Comparison of ENCODE assay signal across 24 mouse cellular contexts in genomic region chr10:25273731-25274130, GRCm38 (mm10). TPM values are rescaled to one million over a fixed set of nuclear protein-coding genes. Genes with fewer than 3 reads are reported as not detected.
DNase-seq lines count a peak whose midpoint lies in the region; TF ChIP-seq lines count a peak whose summit lies in the region.
"Had no signal": no experiment of that assay in that cellular context is flagged by ENCODE, and none has a peak within 500 bp of the region (broad histone marks: within the 10 kb centered on the region; RNA-seq: fewer than 3 reads in every experiment).

No protein-coding gene starts in this region.

- no peak for TF ChIP-seq CTCF in gastrocnemius, adult 2 months (IDR thresholded peaks at IDR 0.05)
- TF ChIP-seq CTCF in MEL (IDR thresholded peaks at IDR 0.05 in 2 of 3, conservative IDR thresholded peaks at IDR 0.05 in 1 of 3; ENCODE audit: control insufficient read depth in 1 of 3, insufficient read depth in 1 of 3, low read depth in 2 of 3, low read length in 3 of 3, poor library complexity in 1 of 3, severe bottlenecking in 1 of 3), result no peak
- TF ChIP-seq CTCF in embryonic fibroblast, embryonic 13.5 days (IDR thresholded peaks at IDR 0.05; ENCODE audit: borderline replicate concordance, insufficient read depth, low read length), result no peak

- H3K27me3 ChIP-seq in MEL (ENCODE audit: control insufficient read depth in 1 of 2, insufficient read depth in 2 of 2, low read length in 2 of 2), result no peaks in the 10 kb centered on the region
- H3K27me3 ChIP-seq in limb, embryonic 10.5 days (ENCODE audit: low read depth, poor library complexity, severe bottlenecking), result no peaks in the 10 kb centered on the region
- H3K27me3 ChIP-seq: CH12.LX; embryonic facial prominence, embryonic 12.5 days; forebrain, embryonic 12.5 days; Patski had no signal

- H3K9ac ChIP-seq in MEL (ENCODE audit: control insufficient read depth, low read depth, low read length, poor library complexity, severe bottlenecking), result no peak overlapping the region
- H3K9ac ChIP-seq: embryonic facial prominence, embryonic 12.5 days; forebrain, embryonic 12.5 days had no signal

- H3K4me1 ChIP-seq in MEL (ENCODE audit: control insufficient read depth in 1 of 2, insufficient read depth in 2 of 2, low read length in 2 of 2), result 0 out of 4 replicates have a peak, but pooled peaks cover 0 to 4% of the 10 kb centered on the region in 2 experiments
- peaks cover 25% of the 10 kb centered on the region for H3K4me1 ChIP-seq in embryonic fibroblast, embryonic 13.5 days (ENCODE audit: control insufficient read depth, insufficient read depth, low read length)
- no peaks in the 10 kb centered on the region for H3K4me1 ChIP-seq in limb, embryonic 10.5 days

- H3K36me3 ChIP-seq in MEL (ENCODE audit: control insufficient read depth in 1 of 2, insufficient read depth in 2 of 2, low read length in 2 of 2), result no peaks in the 10 kb centered on the region; a peak in 1 of 4 replicates
- peaks cover 12% of the 10 kb centered on the region for H3K36me3 ChIP-seq in limb, embryonic 10.5 days
- H3K36me3 ChIP-seq: forebrain, embryonic 12.5 days; G1E had no signal

- no peak for DNase-seq in gastrocnemius, adult 2 months
- DNase-seq in gastrocnemius, postnatal 10 days, result no peak
- DNase-seq in 3T3-L1 (ENCODE audit: low read depth, low spot score), result peak; percentile 51
- no peak for DNase-seq in MEL (ENCODE audit: low read depth, low spot score)
- no peak for DNase-seq in spleen, postnatal 10 days (ENCODE audit: low spot score in 2 of 2)
- DNase-seq in limb, embryonic 10.5 days (ENCODE audit: low spot score), result no peak
- DNase-seq: adrenal gland, adult 8-10 months; adrenal gland, postnatal 14 days; adrenal gland, postnatal 36 days; B cell, adult 2 months; cerebellum, adult 11-12 months; cerebellum, adult 2 months; cerebellum, adult 9-10 months; cerebellum, postnatal 10 days; cerebellum, postnatal 25 days had no signal

- no peak for TF ChIP-seq RAD21 in MEL (IDR thresholded peaks at IDR 0.05; ENCODE audit: low read depth, low read length)

- intact Hi-C loops in gastrocnemius, adult 2 months (cut with DNase I), result loop anchor here (10.0 kb wide), 1 partner anchor 141 kb away; no protein-coding TSS in a partner anchor

- no peaks in the 10 kb centered on the region for H3K79me2 ChIP-seq in MEL (ENCODE audit: control insufficient read depth, insufficient read depth, low read length, poor library complexity)

- H3K9me3 ChIP-seq in MEL (replicated peaks; ENCODE audit: insufficient read depth, low read length), result no peaks in the 10 kb centered on the region
- no peaks in the 10 kb centered on the region for H3K9me3 ChIP-seq in limb, embryonic 10.5 days (replicated peaks)
- H3K9me3 ChIP-seq: embryonic facial prominence, embryonic 10.5 days; forebrain, embryonic 10.5 days; forebrain, embryonic 12.5 days; G1E had no signal

- TF ChIP-seq POLR2A in MEL (IDR thresholded peaks at IDR 0.05; ENCODE audit: control insufficient read depth in 1 of 2, insufficient read depth in 1 of 2, low read depth in 1 of 2, low read length in 2 of 2, poor library complexity in 1 of 2), result no peak
- no peak for TF ChIP-seq POLR2A in embryonic fibroblast, embryonic 13.5 days (IDR thresholded peaks at IDR 0.05; ENCODE audit: low read depth, low read length)

- no peak overlapping the region for H3K4me3 ChIP-seq in gastrocnemius, adult 2 months
- H3K4me3 ChIP-seq in MEL (ENCODE audit: control insufficient read depth in 1 of 2, insufficient read depth in 1 of 2, low read depth in 2 of 2, low read length in 2 of 2), result no peak overlapping the region
- no peak overlapping the region for H3K4me3 ChIP-seq in embryonic fibroblast, embryonic 13.5 days (ENCODE audit: insufficient read depth, low read length)
- no peak overlapping the region for H3K4me3 ChIP-seq in limb, embryonic 10.5 days
- H3K4me3 ChIP-seq: embryonic facial prominence, embryonic 10.5 days; embryonic facial prominence, embryonic 12.5 days; erythroblast, embryonic 14.5 days; forebrain, embryonic 10.5 days; forebrain, embryonic 12.5 days had no signal

- WGBS in limb, embryonic 10.5 days, result 93% methylated on average over 1 of the region's 1 CpGs

- peak overlapping the region; percentile 8; the same call in 1 of the 2 replicates for H3K27ac ChIP-seq in gastrocnemius, adult 2 months
- H3K27ac ChIP-seq in MEL (ENCODE audit: control insufficient read depth, low read depth, low read length), result no peak overlapping the region
- peak overlapping the region; percentile 71 for H3K27ac ChIP-seq in embryonic fibroblast, embryonic 13.5 days (ENCODE audit: insufficient read depth, low read length)
- no peak overlapping the region for H3K27ac ChIP-seq in limb, embryonic 10.5 days
- H3K27ac ChIP-seq: embryonic facial prominence, embryonic 10.5 days; embryonic facial prominence, embryonic 12.5 days; forebrain, embryonic 10.5 days; forebrain, embryonic 12.5 days had no signal

- TF ChIP-seq EP300 in MEL (IDR thresholded peaks at IDR 0.05; ENCODE audit: low read depth in 1 of 2, low read length in 2 of 2), result no peak

TF ChIP-seq in MEL, 35 proteins besides CTCF, POLR2A, EP300 and RAD21:
- TF ChIP-seq GATA1 (IDR thresholded peaks at IDR 0.05; ENCODE audit: low read depth, low read length) (peak; percentile 37; the same call in 1 of the 2 replicates), MXI1 (IDR thresholded peaks at IDR 0.05; ENCODE audit: low read depth, low read length) (no peak)

RNA-seq across cellular contexts. Expression of gene Akap7, which starts 33.9 kb away (rescaled TPM):
- total RNA-seq in gastrocnemius, adult 2 months (2021), result 10 to 100 TPM; 18.3 to 25.6 TPM
- total RNA-seq in gastrocnemius, postnatal 10 days (2021), result 10 to 100 TPM; 47.9 to 58.8 TPM
- total RNA-seq in MEL (2012; rRNA removed), result 1.9 and 2.9 TPM in 2 replicates
- polyA plus RNA-seq in MEL (2012; ENCODE audit: insufficient read depth in 1 of 2, insufficient read length in 2 of 2, low read depth in 1 of 2, low replicate concordance in 2 of 2, missing spikeins in 1 of 2), result 1 to 10 TPM in 1 of 2 experiments, not detected in 1; 7.7 TPM
- polyA plus RNA-seq in embryonic fibroblast, embryonic 13.5 days (2011; ENCODE audit: insufficient read length, low read depth, missing spikeins), result 18.9 and 19.0 TPM in 2 replicates
- polyA plus RNA-seq in limb, embryonic 10.5 days (2016; fragmentation: Nextera tagmentation; extraction: Ambion mirVana), result 18.5 and 21.3 TPM in 2 replicates
- polyA plus RNA-seq: G1E had no signal

Comparison
In these comparisons a context has a peak if more than half of its experiments do, and no peak if none do; other contexts are left out.
1. H3K27ac ChIP-seq: peak in gastrocnemius, adult 2 months (single experiment) and embryonic fibroblast, embryonic 13.5 days (single experiment); none in MEL (single experiment) and limb, embryonic 10.5 days (single experiment).